Mouse (Mus musculus) embryonic facial prominence, embryonic 11.5 days (tissue): Measurements from ENCODE around the gene Ttbk2. TPM values are rescaled to one million over a fixed set of nuclear protein-coding genes. Genes with fewer than 3 reads are reported as not detected.
A peak's percentile ranks its signal among the peaks of the same experiment; 100 is the strongest.

Source experiments
- ATAC-seq: fragments of 200-750 bp; cut with Nextera tagmentation; replicated peaks from 2 replicates; pipeline ENCODE4 v1.8.0; 2017; ENCODE audit warnings: low read depth; ENCODE audit not compliant: insufficient number of reproducible peaks, low FRiP score, low TSS enrichment
- DNase-seq: peaks from one replicate; pipeline ENCODE4 v3.0.0-alpha.2; 2015; ENCODE audit warnings: low spot score
- H3K27ac ChIP-seq: fragments of 300-500 bp; sonication (generic); replicated peaks from 2 replicates; pipeline ENCODE4 v1.5.1; 2014; ENCODE audit warnings: mild to moderate bottlenecking, low read depth, low read length, control low read depth
- H3K27me3 ChIP-seq: fragments of 300-500 bp; sonication (generic); 2 replicates; pipeline ENCODE4 v1.6.1; 2014; ENCODE audit warnings: mild to moderate bottlenecking, low read length, moderate library complexity, mixed read lengths; ENCODE audit not compliant: control insufficient read depth, insufficient read depth
- H3K36me3 ChIP-seq: fragments of 300-500 bp; sonication (generic); replicated peaks from 2 replicates; pipeline ENCODE4 v1.6.1; 2014; ENCODE audit warnings: low read depth, mild to moderate bottlenecking, low read length, moderate library complexity, mixed read lengths; ENCODE audit not compliant: control insufficient read depth, insufficient read depth
- H3K4me1 ChIP-seq: fragments of 300-500 bp; sonication (generic); 2 replicates; pipeline ENCODE4 v1.6.1; 2014; ENCODE audit warnings: low read length, mixed read lengths; ENCODE audit not compliant: control insufficient read depth, insufficient read depth
- H3K4me2 ChIP-seq: fragments of 300-500 bp; sonication (generic); 2 replicates; pipeline ENCODE4 v1.6.1; 2014; ENCODE audit warnings: low read depth, mild to moderate bottlenecking, control low read depth, low read length, moderate library complexity
- H3K4me3 ChIP-seq: fragments of 300-500 bp; sonication (generic); 2 replicates; pipeline ENCODE4 v1.5.1; 2014; ENCODE audit warnings: low read depth, low read length, control low read depth
- H3K9ac ChIP-seq: fragments of 300-500 bp; sonication (generic); replicated peaks from 2 replicates; pipeline ENCODE4 v1.6.1; 2014; ENCODE audit warnings: mild to moderate bottlenecking, control low read depth, low read length
- H3K9me3 ChIP-seq: fragments of 300-500 bp; sonication (generic); replicated peaks from 2 replicates; pipeline ENCODE4 v1.6.1; 2016; ENCODE audit warnings: mild to moderate bottlenecking, low read length, inconsistent platforms, mixed read lengths; ENCODE audit not compliant: control insufficient read depth
- WGBS: fragments of 180-500 bp; shearing (Covaris S2); extraction: QIAGEN DNeasy Blood & Tissue Kit; methylation state at CpG from one replicate; pipeline ENCODE4 v1.1.7; 2014; 5-methylcytosine and 5-hydroxymethylcytosine counted together
- polyA plus RNA-seq: library from polyadenylated mRNA; unstranded; fragments of >200 nt; fragmentation: Nextera tagmentation; extraction: Ambion mirVana; gene quantifications from 2 replicates; pipeline ENCODE4 v1.2.1, GENCODE M21; 2014

Ttbk2 gene
- polyA plus RNA-seq, 1 experiment from 2014 or later: 5.5 TPM

GRCm38 (mm10) chr2:120860699-120861098 is 10.3 kb upstream of the Ttbk2 start:
- ATAC-seq (no peak), DNase-seq (no peak)
- no peaks in the 10 kb centered on the region for H3K4me1 ChIP-seq
- H3K27me3 ChIP-seq: no peaks in the 10 kb centered on the region
- no peaks in the 10 kb centered on the region for H3K9me3 ChIP-seq
- H3K4me2 ChIP-seq: no peak overlapping the region
- no peaks in the 10 kb centered on the region for H3K36me3 ChIP-seq
- H3K4me3 ChIP-seq: no peak overlapping the region
- H3K9ac ChIP-seq: no peak overlapping the region
- no peak overlapping the region for H3K27ac ChIP-seq
- WGBS: 83% methylated on average over 1 of the region's 1 CpGs

GRCm38 (mm10) chr2:120858131-120858530 is 7.7 kb upstream of the Ttbk2 start:
- Histone ChIP-seq H3K4me3 (no peak overlapping the region), H3K4me2 (no peak overlapping the region), H3K27me3 (no peaks in the 10 kb centered on the region), H3K27ac (no peak overlapping the region), H3K9ac (no peak overlapping the region), H3K36me3 (no peaks in the 10 kb centered on the region), H3K4me1 (no peaks in the 10 kb centered on the region), H3K9me3 (no peaks in the 10 kb centered on the region)
- no peak for DNase-seq
- ATAC-seq: no peak
- 86% methylated on average over 3 of the region's 3 CpGs for WGBS

- Histone ChIP-seq H3K4me2 (no peak overlapping the region), H3K4me1 (no peaks in the 10 kb centered on the region), H3K9ac (no peak overlapping the region), H3K27me3 (no peaks in the 10 kb centered on the region), H3K4me3 (no peak overlapping the region), H3K36me3 (no peaks in the 10 kb centered on the region), H3K27ac (no peak overlapping the region), H3K9me3 (no peaks in the 10 kb centered on the region)
- WGBS: 63% methylated on average over 3 of the region's 3 CpGs
- DNase-seq: no peak
- ATAC-seq: no peak
These were observed 2.7 kb upstream of the Ttbk2 start for GRCm38 (mm10) chr2:120853151-120853550.

- H3K4me1 ChIP-seq: no peaks in the 10 kb centered on the region
- ATAC-seq (no peak), DNase-seq (no peak)
- no peaks in the 10 kb centered on the region for H3K36me3 ChIP-seq
- no peak overlapping the region for H3K9ac ChIP-seq
- WGBS: 53% methylated on average over 1 of the region's 1 CpGs
- no peak overlapping the region for H3K4me3 ChIP-seq
- H3K27me3 ChIP-seq: no peaks in the 10 kb centered on the region
- H3K27ac ChIP-seq: no peak overlapping the region
- H3K9me3 ChIP-seq: no peaks in the 10 kb centered on the region
- no peak overlapping the region for H3K4me2 ChIP-seq
These were observed 2.2 kb upstream of the Ttbk2 start for GRCm38 (mm10) chr2:120852626-120853025.

DNA sequence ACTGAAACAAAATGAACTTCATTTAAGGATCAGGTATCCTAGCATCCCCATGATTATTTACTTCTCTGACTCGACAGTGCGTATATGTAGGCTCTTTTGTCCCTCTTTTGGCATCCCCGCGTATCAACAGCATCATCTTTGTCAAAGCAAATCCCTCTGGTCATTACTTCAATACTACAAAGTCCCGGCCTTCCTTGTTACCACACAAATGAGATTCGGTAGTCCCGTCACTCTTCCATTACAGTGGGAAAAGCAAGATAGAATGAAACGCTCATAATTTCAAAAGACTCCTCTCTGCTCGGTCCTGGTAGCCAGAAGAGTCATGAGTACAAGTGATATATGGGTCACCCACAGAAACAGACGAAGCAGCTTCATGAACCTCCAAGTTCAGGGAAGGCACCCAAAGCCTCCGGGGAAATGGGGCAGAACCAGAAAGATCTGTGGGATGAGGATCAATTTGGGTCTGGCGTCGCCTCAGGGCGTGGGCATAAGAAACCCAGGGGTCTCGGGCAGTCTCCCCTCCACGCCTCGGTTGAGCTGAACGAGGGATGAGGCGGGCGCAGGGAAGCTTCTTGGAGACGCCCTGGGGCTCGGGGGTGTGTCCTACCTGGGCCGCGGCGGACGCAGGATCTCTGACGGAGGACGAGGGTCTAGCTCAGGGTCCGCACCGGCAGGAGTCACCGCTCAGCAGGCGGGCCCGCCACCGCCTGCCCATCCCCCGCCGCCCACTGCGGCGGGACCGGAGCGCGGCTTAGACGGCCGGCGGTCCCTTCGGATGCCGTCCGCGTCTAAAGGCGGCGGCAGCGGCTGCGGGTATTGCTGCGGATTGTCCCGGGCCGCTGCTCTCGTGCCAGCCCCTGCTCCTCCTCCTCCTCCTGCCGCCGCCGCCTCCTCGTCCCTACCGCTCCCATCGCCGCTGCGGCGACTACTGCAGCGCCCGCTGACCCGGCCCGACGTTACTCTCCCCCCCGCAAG is 668 bp downstream of the Ttbk2 start, which contains the start of gene Cdan1:
Cdan1 (minus strand) TSS at position 680 of the 975 bp plus-strand sequence.
- under 1% methylated on average over 53 of the region's 71 CpGs for WGBS
- peak within 1 kb of the TSS; percentile 13; the same call in 1 of the 2 replicates for H3K27ac ChIP-seq
- H3K9ac ChIP-seq: peak within 1 kb of the TSS; percentile 81
- ATAC-seq (peak; percentile 74), DNase-seq (peak; percentile 59)
- H3K4me1 ChIP-seq: no peaks in the 10 kb centered on the region
- no peaks in the 10 kb centered on the region for H3K36me3 ChIP-seq
- no peaks in the 10 kb centered on the region for H3K27me3 ChIP-seq
- H3K4me3 ChIP-seq: peak within 1 kb of the TSS; percentile 79
- no peaks in the 10 kb centered on the region for H3K9me3 ChIP-seq
- peak within 1 kb of the TSS; percentile 82 for H3K4me2 ChIP-seq

- H3K9ac ChIP-seq: no peak overlapping the region
- no peaks in the 10 kb centered on the region for H3K36me3 ChIP-seq
- no peaks in the 10 kb centered on the region for H3K4me1 ChIP-seq
- H3K27ac ChIP-seq: no peak overlapping the region
- no peak overlapping the region for H3K4me2 ChIP-seq
- no peaks in the 10 kb centered on the region for H3K27me3 ChIP-seq
- ATAC-seq (no peak), DNase-seq (no peak)
- no peak overlapping the region for H3K4me3 ChIP-seq
- no peaks in the 10 kb centered on the region for H3K9me3 ChIP-seq
- 96% methylated on average over 1 of the region's 1 CpGs for WGBS
These were observed 5.1 kb downstream of the Ttbk2 start for GRCm38 (mm10) chr2:120845280-120845679.

- 82% methylated on average over 4 of the region's 4 CpGs for WGBS
- Histone ChIP-seq H3K9me3 (no peaks in the 10 kb centered on the region), H3K9ac (no peak overlapping the region), H3K27ac (no peak overlapping the region), H3K4me3 (no peak overlapping the region), H3K27me3 (no peaks in the 10 kb centered on the region), H3K4me2 (no peak overlapping the region), H3K4me1 (no peaks in the 10 kb centered on the region), H3K36me3 (no peaks in the 10 kb centered on the region)
- ATAC-seq: no peak
- no peak for DNase-seq
These were observed 6.4 kb downstream of the Ttbk2 start for GRCm38 (mm10) chr2:120843990-120844389.

DNA sequence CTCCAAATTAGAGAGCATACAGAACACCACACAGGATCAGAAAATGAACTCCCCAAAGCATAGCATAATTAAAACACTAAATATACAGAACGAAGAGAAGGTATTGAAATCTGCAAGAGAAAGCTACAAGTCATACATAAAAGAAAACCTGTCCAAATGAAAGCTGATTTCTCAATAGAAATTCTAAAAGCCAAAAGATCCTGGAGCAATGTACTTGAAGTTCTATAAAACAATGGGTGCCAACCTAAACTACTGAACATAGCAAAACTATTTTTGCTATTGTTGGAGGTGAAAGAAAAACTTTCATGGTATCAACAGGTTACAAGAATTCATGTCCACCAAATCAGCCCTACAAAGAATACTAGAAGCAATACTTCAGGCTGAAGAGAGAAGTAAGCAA is 9.2 kb downstream of the Ttbk2 start:
- WGBS: 88% methylated on average over 1 of the region's 1 CpGs
- H3K4me3 ChIP-seq: no peak overlapping the region

More for the DNA sequence above, 9.2 kb downstream of the Ttbk2 start:
- Histone ChIP-seq H3K9me3 (no peaks in the 10 kb centered on the region), H3K36me3 (no peaks in the 10 kb centered on the region), H3K4me1 (no peaks in the 10 kb centered on the region), H3K4me2 (no peak overlapping the region), H3K27me3 (no peaks in the 10 kb centered on the region), H3K9ac (no peak overlapping the region), H3K27ac (no peak overlapping the region)
- DNase-seq: no peak
- ATAC-seq: no peak
